Mouse (Mus musculus) layer of hippocampus, adult 2 months (tissue): Measurements from ENCODE around the gene Pxk. TPM values are rescaled to one million over a fixed set of nuclear protein-coding genes. Genes with fewer than 3 reads are reported as not detected.

Source experiments
- DNase-seq, 2 experiments: peaks; one replicate each; pipeline ENCODE4 v3.0.0; 2022; ENCODE audit warnings: low spot score in 2 of 2
- H3K27ac ChIP-seq: fragments of 200-600 bp; 2 replicates; pipeline ENCODE4 v1.8.1; 2022
- H3K4me3 ChIP-seq: fragments of 200-600 bp; 2 replicates; pipeline ENCODE4 v1.8.1; 2022; ENCODE audit warnings: mild to moderate bottlenecking
- CTCF ChIP-seq: fragments of 200-600 bp; conservative IDR thresholded peaks from 2 replicates; pipeline ENCODE4 v1.8.1; 2022; ENCODE audit warnings: antibody characterized with exemption, mild to moderate bottlenecking, moderate library complexity
- total RNA-seq, 2 experiments: library from RNA; stranded (reverse); gene quantifications; 2 replicates each; pipeline ENCODE4 v1.2.3; 2021

Gene Pxk
- total RNA-seq, 2 experiments from 2014 or later, result 28.5 to 28.9 TPM

DNA sequence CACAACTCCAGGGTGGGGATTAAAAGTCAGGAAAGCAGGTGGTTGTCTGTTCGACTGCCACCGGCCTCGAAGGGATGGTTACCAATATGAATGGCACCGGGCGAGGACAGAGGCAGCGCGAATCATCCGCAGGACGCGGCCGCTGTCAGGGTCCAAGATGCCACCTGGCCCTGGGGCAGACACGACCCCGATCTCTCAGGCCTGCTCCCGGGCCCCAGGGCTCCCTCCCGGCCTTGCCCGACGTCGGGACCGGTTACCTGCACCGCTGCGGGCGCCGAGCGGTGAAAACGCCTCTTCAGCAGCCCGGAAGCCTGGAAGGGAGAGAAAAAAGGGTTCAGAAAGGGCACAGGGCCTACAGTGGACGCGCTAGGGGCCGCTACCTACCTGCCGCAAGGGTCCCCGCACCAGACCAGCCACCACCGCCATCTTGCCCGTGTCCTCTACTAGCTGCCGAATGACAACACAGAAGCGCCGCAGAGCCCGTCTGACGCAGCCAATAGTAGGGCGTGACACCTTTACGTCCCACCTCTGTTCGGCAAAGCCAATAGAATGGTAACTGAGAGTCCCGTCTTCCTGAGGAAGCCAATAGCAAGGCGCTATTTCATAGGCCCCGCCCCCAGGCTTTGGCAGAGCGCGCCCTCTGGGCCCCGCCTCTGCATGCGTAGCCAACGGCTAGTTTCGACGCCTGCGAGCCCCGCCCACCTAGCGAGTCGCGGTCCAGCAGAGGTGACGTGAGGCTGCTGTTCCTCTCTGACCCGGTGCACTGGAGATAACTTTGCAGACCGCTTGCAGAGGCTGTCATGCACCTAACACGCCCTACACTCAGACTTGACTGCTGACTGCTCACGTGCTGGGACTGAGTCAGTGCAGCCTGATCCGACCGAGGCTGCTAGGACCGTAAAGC lies 74.7 kb downstream of the Pxk start, which contains the start of gene Pdhb:
TSS of gene Pdhb (minus strand) at position 519 of the 904 bp plus-strand sequence.
- H3K27ac ChIP-seq, result peak within 1 kb of the TSS; percentile 96
- peak; percentile 32; the same call in 1 of the 2 replicates for TF ChIP-seq CTCF
- peak within 1 kb of the TSS; percentile 80 for H3K4me3 ChIP-seq
- DNase-seq, result peak; percentile 97 to 99

DNA sequence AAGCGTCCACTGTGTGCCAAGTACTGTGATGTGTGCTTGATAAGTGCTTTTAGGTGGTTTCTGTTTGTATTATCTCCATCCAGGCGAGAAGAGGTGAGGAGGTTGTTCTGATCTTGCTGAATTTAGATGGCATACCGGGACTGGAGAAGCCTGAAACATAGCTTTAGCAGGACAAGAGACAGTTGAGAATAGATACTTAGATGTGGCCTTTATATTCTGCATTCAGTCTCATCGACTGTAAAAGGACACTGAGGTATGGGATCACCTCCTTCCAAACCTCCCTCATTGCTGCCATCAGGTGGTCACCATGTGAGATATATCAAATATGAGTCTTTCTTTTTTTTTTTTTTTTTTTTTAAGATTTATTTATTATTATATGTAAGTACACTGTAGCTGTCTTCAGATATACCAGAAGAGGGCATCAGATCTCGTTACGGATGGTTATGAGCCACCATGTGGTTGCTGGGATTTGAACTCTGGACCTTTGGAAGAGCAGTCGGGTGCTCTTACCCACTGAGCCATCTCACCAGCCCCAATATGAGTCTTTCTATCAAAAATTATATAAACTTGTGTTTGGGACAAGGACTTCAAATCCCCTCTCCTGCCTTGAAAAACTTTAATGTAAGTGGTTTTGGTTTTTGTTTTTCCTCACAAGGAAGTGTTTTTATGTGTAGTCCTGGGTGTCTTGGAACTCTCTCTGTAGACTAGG lies 75.7 kb downstream of the Pxk start:
- DNase-seq, result peak; percentile 30 to 32
- peak; percentile 58 for TF ChIP-seq CTCF

DNA sequence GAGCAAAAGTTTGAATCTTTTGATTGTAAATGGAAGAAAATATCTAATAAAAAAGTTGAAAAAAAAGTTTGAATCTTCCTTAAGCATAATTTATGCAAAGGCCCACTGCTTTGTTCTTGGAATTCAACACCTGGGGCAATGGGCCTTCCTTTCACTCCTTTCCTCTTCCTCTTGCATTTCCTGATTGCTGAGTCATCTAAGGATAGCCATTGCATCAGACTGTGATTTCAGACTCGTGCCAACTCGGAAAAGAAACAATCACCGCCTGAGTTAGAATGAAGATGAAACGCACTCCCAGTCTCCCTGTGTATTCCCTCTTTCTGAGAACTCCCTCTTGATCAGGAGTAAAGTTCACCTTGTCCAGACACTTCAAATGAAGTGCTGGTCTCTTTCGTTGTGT lies 76.6 kb downstream of the Pxk start:
- H3K27ac ChIP-seq, result no peak overlapping the region
- no peak for TF ChIP-seq CTCF
- DNase-seq, result no peak
- no peak overlapping the region for H3K4me3 ChIP-seq

More for the DNA sequence above, 75.7 kb downstream of the Pxk start:
- Histone ChIP-seq H3K27ac (peak overlapping the region; percentile 92), H3K4me3 (peak overlapping the region; percentile 80)

GRCm38 (mm10) chr14:8176251-8176650 lies 78.2 kb downstream of the Pxk start:
- TF ChIP-seq CTCF, result no peak
- Histone ChIP-seq H3K27ac (no peak overlapping the region), H3K4me3 (no peak overlapping the region)
- DNase-seq, result no peak

DNA sequence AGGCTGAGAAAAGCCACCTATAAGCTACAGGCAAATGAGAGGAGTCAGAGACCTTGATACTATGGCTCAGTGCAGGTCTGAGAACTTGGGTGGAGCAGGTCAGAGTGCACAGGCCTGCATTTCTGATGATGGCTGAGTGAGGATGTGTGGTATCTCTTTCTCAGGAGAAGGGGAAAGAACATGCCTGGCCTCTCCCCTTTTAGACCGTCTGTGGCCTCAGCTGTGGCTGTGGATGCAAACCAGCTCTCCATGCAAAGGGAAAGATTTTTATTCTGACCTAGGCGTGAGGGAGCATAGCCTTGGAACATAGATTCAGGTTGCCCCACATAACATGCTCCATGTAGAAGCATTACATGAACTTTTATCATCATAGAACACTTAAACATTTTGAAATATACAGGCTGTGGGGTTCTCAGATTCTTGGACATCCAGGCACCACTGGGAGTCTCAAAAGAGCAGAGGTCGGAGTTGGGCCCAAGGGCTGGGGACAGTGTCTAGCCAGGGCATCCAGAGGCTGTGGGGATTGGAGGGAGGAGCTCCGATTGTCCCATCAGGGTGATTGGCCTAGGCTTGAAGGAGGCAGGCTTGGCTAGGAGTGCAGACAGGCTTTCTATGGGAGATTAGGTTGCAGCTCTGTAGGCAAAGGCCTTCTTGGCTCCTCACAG lies 82.5 kb downstream of the Pxk start:
- no peak for TF ChIP-seq CTCF
- DNase-seq, result no peak
- Histone ChIP-seq H3K4me3 (no peak overlapping the region), H3K27ac (no peak overlapping the region)

DNA sequence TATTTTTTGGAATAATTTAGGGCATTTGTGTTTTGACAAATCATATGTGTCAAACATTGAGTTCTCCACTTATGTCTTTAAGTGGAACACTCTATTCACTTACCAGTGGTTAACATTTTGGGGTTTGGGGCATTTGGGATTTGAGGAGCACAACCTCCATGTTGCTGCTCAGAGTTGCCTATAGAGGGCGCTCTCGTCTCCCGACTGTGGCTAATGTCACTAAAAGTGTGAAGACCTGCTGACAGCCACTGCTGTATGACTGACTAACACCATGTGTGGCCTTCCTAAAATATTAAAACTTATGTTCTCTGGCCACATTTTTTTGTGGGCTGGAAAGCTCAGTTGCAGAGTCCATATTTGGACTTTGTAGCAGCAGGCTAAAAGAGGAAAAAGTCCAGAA lies 85.3 kb downstream of the Pxk start:
- DNase-seq, result no peak
- Histone ChIP-seq H3K27ac (no peak overlapping the region), H3K4me3 (no peak overlapping the region)
- TF ChIP-seq CTCF, result peak; percentile 68

- DNase-seq, result peak; percentile 53 to 80
- no peak for TF ChIP-seq CTCF
Measured at GRCm38 (mm10) chr14:8186278-8187045, 88.5 kb downstream of the Pxk start.

DNA sequence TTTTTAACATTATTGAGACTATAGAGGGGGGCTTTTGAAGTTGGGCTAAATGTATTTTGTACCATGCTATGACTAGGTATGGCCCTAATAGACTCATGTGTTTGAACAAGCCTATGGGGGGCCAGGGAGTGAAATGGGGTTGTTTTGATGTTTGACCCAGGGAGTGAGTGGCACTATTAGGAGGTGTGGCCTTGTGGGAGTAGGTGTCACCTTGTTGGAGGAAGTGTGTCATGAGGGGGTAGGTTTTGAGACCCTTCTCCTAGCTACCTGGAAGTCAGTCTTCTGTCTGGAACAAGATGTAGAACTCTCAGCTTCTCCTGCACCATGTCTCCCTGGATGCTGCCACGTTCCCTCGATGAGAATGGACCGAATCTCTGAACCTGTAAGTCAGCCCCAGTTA lies 92.5 kb downstream of the Pxk start:
- DNase-seq, result no peak
- Histone ChIP-seq H3K27ac (no peak overlapping the region), H3K4me3 (no peak overlapping the region)
- no peak for TF ChIP-seq CTCF

More at GRCm38 (mm10) chr14:8186278-8187045, 88.5 kb downstream of the Pxk start:
- peak overlapping the region; percentile 88 for H3K27ac ChIP-seq
- H3K4me3 ChIP-seq, result no peak overlapping the region

DNA sequence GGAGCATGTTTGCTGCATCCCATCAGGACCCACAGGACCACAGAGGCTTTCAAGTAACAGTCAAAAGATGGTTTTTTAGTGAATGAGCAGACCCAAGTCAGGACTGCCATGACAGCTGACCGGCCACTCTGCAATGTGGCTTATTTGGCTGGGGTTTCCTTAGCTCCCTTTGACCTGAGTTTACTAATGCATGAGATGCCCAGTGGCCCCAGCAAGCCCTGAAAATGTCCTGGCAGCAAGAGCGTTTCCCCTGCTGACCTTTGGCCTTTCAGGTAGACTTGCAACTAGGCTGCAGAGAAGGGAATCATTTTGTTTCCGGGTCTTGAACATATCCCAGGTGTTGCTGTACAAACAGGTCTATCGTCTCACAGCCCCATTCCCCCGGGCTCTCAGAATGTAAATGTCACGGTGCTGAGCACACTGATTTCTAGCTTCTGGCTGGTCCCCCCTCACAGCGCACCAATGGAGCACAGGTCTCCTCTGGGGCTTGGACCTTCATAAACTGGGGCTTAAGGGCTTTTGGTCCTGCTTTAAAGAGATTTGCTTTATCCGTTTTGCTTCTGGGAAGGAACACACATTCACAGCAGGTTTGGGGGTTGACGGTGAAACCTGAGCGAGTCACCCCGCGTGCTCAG lies 93.4 kb downstream of the Pxk start:
- TF ChIP-seq CTCF, result no peak
- Histone ChIP-seq H3K4me3 (no peak overlapping the region), H3K27ac (no peak overlapping the region)
- no peak for DNase-seq

- H3K4me3 ChIP-seq, result no peak overlapping the region
- no peak overlapping the region for H3K27ac ChIP-seq
- no peak for DNase-seq
- TF ChIP-seq CTCF, result no peak
Measured at GRCm38 (mm10) chr14:8192727-8193126, 94.7 kb downstream of the Pxk start.

DNA sequence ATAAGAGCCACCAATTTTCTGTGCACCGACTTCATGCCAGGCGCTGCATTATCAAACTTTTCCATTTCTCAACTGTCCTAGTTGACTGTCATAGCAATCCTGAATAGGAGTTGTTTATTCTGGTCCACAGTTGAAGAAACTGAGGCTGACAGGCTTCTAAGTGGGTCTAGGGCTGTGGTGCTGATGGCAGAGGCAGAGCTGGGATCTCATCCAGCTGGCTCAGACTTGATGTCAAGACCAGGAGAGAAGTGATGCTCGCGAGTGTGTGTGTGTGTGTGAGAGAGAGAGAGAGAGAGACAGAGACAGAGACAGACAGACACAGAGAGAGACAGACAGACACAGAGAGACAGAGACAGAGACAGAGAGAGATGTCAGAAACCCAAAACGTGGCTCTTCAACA lies 102.8 kb downstream of the Pxk start:
- no peak for TF ChIP-seq CTCF
- peak overlapping the region; percentile 73; the same call in 1 of the 2 replicates for H3K27ac ChIP-seq
- H3K4me3 ChIP-seq, result no peak overlapping the region
- DNase-seq, result no peak

GRCm38 (mm10) chr14:8201715-8202114 lies 103.7 kb downstream of the Pxk start:
- H3K27ac ChIP-seq, result peak overlapping the region; percentile 32
- DNase-seq, result no peak
- no peak for TF ChIP-seq CTCF
- H3K4me3 ChIP-seq, result no peak overlapping the region
